Mouse (Mus musculus) left cerebral cortex, postnatal 14 days (tissue): ENCODE measurements around the gene Elfn2. TPM values are rescaled to one million over a fixed set of nuclear protein-coding genes. Genes with fewer than 3 reads are reported as not detected.

Experiments used
- DNase-seq, 2 experiments: peaks; one replicate each; pipeline ENCODE4 v3.0.0; 2021 to 2022; ENCODE audit warnings: low spot score in 2 of 2, mixed read lengths in 1 of 2
- intact Hi-C: fragments of 180-260 bp; cut with DNase I; formaldehyde crosslinking; loops from one replicate; pipeline ENCODE4 v1.15.1; 2025
- total RNA-seq, 2 experiments: library from RNA; stranded (reverse); gene quantifications; 2 replicates each; pipeline ENCODE4 v1.2.3; 2021

Gene Elfn2
- total RNA-seq, 2 experiments from 2014 or later = 117 to 127 TPM

DNA sequence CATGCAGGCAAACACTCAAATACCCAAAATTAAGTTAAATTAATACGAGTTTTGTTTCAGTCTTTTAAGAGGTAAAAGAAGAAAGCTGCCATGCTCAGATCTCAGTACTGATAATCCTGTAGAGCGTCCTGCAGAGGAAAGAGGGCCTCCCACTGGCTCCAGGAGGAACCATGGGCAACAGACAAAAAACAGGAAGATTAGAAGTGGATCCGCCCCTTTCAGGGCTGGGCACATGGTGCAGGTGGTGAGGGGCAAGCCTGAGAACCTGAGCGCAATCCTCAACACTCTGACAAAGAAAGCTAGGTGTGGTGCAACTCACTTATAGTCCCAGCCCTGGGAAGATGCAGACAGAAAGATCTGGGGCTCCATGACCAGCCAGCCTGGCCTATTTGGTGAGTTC is 13.3 kb upstream of the Elfn2 start:
- DNase-seq = no peak
- intact Hi-C loops = no loop called here

DNA sequence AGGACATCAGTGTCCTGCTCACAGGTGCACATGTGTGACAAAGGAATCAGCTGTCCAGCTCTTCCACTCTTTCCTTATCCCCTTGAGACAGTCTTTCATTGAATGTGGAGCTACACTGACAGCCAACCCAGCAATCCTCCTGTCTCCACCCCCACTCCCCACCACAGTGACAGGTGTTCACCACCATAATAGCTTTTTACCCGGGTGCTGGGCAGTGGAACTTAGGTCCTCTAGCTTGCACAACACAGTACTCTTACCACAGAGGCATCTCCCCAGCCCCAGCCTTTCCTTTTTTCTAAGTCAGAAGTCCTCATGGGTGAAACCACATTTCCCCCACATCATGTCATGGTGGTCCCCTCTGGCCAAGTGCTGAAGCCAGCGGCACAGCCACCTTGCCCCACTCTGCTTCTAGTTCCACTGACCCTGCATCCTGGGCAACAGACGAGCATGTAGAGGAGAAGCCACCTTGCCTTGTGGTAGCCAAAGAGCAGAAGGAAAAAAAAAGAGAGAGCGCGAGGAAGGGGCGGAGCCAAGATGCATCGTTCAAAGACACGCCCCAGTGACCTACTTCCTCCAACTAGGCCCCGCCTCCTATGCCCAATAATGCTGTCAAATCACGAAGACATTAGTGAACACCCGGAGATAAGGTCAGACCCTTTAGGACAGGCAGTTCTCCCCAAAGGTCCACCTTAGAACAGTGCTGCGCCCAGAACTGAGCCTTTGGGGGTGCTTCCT is 11.9 kb upstream of the Elfn2 start:
- intact Hi-C loops = no loop called here
- no peak for DNase-seq

DNA sequence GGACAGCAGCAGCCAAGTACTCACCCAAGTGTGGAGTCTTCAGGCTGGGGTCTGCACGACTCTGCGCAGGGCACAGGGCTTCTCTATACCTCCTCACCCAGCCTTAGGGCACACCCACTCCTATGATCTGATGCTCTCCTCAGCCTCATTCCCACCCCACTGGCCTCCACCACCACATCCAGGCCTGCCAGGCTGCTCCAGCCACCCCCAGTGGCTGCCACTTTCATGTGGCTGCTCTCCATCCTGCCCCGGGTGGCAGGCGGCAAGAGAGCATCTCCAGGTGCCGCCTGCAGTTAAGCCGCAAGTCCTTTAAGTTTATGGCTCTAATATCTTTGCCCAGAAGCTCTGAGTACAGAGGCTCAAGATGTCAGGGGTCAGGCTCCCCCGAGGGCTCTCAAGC is 8.1 kb upstream of the Elfn2 start:
- intact Hi-C loops = no loop called here
- no peak for DNase-seq

DNA sequence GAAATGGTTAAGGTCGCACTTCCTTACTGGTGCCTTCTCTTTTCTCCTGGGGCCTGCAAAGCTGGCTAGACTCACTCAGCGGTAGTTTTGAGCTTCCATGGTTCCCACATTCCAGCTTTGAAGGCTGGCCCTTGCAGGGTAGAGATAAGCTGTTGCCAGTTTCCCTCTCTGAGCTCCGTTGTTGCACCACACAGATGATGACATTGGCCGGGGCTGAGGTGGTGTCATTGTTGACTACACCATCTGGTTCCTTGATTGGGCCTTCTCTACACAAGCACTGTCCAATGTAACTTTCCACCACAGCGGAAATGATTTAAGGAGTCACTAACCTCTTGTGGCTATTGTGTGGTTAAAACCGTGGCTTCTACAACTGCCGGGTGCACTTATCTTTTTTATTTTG is 2.0 kb upstream of the Elfn2 start:
- intact Hi-C loops = loop anchor here (1.0 kb wide), 1 partner anchor 97 kb away; no protein-coding TSS in a partner anchor
- DNase-seq = no peak

DNA sequence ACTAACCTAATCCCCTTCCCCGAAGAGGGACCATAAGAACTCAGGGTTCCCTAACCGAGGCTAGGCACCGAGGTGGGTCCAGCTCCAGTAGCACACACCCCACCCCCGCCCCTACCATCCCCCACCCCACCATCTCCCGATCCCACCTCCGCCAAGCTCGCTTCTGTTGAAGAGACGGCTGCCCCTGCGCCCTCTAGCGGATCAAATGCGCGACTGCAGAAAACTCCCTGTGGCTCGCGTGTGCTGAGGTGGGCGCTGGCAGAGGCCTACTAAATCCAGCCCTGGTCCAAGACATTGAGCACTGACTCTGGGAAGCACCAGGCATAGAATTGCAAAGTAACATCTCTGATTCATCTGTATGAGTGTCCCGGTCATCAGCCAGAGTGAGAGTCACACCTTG is 1.5 kb upstream of the Elfn2 start:
- intact Hi-C loops = loop anchor here (1.0 kb wide), 1 partner anchor 97 kb away; no protein-coding TSS in a partner anchor
- peak; percentile 82 to 84 for DNase-seq

DNA sequence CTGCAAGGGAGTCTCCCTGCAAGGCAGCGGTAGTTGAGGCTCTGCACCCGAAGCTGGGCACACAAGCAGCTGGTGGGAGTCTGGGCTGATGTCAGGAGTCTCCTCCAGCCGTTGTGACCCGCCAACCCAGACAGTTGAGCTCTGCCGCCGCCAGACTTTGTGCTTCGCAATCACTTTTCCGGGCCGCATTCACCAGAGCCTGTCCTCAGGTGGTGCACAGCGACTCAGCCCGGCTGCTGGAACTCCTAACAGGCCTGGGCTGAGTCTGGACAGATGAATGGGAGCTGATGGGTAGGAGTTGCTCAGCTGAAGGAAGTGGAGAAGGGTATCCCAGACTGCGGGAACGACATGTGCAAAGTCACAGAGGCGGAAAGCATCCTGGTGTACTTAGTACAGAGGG is 845 bp upstream of the Elfn2 start:
- intact Hi-C loops = no loop called here
- peak in 1 of 2 experiments; percentile 45 for DNase-seq

DNA sequence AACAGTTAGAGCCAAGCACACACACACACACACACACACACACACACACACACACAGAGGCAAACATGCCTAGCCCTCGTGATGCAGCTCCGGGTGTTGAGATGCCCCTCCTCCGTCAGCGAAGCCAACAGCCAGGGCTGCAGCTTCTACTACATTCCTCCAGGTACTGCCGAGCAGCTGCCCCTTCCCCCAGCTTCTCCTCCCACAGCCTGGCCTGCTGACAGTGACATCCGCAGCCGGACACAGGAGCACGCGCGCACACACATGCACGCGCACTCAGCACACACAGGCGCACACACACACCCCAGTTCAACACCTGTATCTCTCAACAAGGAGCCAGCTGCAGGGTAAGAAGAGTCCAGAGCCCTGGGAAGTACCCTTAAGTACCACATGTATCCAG is 1.6 kb downstream of the Elfn2 start:
- intact Hi-C loops = no loop called here
- DNase-seq = peak; percentile 42 to 80

DNA sequence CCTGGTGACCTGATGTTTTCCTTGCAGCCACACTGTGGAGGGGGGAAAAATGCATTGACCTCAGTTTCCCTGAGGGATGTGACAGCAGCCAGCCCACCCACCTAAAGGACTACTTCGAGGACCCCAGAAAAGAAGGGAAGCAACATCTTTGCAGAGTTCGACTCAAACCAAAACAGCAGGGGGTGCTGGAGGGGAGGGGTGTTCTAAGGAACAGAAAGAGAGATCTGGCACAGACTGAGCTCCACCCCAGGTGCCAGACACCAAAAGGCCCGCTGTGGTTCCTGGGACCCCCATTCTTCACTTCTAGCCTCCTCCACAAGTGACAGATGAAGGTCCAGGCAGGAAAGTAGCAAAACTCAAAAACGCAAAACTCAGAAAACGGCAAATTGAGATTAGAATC is 2.7 kb downstream of the Elfn2 start:
- no peak for DNase-seq

DNA sequence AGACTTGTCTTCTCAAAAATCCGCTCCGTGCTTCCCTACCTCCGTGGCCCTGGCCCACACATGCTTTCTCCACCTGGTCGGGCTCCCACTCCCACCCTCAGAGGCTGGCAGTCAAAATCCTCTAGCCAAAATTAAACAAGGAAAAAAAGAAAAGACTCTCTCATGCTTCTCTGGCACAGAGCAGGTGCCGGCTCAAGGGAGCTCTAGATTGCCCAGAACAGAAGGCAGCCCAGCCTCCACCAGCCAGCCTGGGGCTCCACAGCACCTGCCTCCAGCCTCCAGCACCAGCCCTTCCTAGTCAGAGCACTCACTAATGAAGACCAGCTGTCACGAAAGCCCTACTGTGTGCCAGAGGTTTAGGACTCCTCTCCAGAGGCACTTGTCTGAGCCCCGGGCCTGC is 4.8 kb downstream of the Elfn2 start:
- intact Hi-C loops = loop anchor here (5.0 kb wide), 1 partner anchor 41 kb away; no protein-coding TSS in a partner anchor
- peak in 1 of 2 experiments; percentile 35 for DNase-seq

More for the DNA sequence above, 2.7 kb downstream of the Elfn2 start:
- intact Hi-C loops = no loop called here

DNA sequence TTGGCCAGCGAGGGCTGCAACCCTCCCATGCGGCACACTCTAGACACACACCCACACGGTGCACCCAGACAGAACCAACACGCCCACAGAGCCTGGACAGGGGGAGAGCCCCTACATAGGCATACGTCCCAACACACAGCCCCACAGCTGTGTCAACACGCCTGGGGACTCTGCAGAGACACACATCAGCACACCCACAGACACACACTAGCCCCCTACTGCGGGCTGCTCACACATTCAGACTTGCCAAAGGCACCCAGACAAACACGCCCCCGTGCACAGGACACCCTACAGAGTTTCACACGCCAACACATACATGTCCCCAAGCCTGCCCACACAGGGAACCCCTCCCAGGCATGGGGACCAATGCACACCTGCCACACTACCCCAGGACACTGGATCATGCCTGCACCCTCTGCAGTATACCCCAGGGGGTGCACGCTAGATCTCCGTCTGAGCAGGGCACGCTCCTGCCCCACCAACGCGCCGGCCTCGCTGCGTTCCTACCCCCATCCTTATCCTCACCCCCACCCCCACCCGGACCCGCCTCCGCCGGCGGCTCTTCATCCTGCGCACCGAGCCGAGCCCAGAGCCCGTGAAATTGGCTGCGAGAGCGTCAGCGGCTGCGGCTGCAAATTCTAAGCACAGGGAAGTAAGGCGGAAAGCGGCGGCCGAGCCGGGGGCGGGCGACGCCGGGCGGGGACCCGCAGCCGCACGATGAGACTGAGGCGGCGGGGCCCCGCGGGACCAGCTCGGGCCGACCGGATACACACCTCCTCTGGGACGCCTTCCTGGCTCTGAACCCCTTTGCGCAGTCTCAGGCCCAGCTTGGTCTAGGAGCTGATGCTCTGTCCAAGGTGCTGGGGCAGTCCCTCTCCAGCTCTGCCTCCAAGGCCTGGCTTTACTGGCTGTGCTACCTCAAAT is 6.0 kb downstream of the Elfn2 start:
- intact Hi-C loops = loop anchor here (5.0 kb wide), 1 partner anchor 40 kb away; no protein-coding TSS in a partner anchor
- peak; percentile 72 to 89 for DNase-seq

DNA sequence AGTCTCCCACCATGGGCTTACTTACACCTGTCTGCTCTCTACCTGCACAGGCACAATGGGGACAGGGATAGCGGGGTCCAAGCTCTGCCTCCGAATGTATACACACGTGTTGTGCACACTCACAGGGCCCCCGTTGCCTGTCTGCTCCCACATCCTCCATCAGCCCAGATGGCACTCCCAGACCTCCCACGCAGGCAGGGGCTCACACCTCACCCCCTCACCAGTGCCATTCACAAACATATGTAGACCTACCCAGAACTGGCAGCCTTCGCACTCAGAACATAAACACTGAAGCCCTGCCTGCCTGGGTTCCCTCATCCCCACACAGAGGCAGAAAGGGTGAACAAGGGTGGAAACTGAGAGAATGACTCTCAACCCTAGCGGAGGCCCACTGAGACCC is 6.6 kb downstream of the Elfn2 start:
- DNase-seq = peak; percentile 76 to 80
- intact Hi-C loops = loop anchor here (5.0 kb wide), 1 partner anchor 40 kb away; no protein-coding TSS in a partner anchor

DNA sequence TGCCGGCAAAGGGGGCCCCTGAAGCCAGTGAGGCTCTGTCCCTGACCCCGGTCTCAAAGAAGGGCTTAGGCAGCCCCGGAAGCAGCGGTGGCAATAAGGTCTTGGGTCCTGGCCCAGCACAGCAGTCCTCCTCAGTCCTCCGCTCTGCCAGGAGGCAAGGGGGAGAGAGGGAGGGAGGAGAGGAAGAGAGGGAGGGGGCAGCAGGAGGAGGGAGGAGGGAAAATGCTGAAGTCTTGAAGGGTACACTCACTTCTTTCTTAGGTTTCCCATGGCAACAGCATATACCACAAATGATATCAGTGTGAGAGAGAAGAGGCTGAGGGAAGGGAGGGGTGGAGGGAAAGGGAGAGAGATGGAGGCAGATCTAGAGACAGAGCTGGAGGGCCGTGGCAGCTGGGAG is 7.9 kb downstream of the Elfn2 start:
- intact Hi-C loops = loop anchor here (5.0 kb wide), 1 partner anchor 38 kb away; no protein-coding TSS in a partner anchor
- peak; percentile 66 to 84 for DNase-seq

DNA sequence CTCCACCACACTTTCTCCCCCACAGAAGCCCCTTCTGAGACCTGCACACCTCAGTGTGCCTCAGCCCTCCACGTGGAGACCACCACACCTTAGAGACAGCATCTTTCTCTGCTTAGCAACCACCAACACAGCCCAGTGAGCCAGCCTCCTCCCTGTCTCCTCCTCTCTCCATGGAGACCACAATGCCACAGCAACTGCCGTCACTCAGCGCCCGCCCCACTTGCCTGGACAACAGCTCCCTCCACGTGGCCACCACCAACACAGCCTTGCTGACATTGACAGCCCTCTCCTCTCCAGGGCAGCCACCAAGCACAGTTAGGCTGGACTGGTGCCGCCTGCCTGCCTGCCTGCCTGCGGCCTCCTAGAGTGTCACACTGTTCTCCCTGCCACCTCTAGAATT is 8.8 kb downstream of the Elfn2 start:
- intact Hi-C loops = loop anchor here (5.0 kb wide), 1 partner anchor 37 kb away; no protein-coding TSS in a partner anchor
- DNase-seq = peak; percentile 80 to 92

DNA sequence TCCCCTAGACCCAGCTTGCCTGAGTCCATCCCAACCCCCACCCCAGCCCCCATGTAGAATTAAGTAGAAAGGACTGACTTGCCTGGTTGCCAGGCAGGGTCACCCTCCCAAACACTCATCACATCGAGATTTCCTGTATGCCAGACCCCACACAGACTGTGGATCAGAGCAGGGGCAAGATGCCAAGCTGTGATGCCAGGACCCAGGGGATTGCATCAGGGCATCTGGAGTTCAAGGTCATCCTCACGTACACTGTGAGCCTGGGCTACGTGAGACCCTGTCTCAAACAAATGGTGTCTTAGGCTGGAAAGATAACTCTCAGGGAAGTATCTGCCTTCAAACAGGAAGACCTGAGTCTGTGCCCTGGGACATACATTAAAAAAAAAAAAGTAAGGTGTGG is 11.9 kb downstream of the Elfn2 start:
- intact Hi-C loops = no loop called here
- DNase-seq = no peak

DNA sequence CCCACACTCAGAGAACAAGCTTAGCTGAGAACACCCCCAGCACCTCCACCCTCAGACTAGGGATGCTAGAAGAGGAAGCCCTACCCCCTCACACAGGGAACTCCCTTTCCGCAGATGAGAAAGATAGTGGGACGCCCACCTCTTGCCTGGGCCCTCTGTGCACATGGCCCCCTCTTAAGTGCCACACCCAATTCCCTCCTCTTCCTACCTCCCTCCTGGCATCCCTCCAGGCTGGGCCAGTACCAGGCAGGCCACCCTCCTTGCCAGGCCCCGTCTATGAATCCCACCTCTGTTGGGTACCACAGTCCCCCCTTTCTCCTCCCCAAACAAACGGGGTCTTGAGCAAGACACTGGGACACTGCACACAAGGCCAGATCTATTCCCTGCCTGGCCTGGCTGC is 13.7 kb downstream of the Elfn2 start:
- peak; percentile 58 to 66 for DNase-seq
- intact Hi-C loops = no loop called here

DNA sequence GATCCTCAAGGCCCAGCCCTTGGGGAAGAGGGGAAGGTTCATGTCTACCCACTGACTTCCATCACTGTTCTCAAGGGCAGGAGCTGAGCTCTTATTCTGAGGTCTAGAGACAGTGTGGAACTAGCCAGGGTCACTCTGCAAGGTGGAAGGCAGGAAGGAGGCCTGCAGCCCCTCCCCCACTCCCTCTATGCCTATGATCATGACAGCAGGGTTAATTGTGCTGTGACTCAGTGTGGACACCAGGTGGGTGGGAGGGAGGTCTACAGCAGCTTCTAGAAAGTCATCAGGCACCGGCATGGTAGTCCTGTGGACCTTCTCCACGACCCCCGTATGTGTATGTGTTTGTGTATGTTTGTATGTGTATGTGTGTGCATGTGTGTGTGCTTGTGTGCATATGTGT is 14.6 kb downstream of the Elfn2 start:
- intact Hi-C loops = no loop called here
- DNase-seq = no peak

DNA sequence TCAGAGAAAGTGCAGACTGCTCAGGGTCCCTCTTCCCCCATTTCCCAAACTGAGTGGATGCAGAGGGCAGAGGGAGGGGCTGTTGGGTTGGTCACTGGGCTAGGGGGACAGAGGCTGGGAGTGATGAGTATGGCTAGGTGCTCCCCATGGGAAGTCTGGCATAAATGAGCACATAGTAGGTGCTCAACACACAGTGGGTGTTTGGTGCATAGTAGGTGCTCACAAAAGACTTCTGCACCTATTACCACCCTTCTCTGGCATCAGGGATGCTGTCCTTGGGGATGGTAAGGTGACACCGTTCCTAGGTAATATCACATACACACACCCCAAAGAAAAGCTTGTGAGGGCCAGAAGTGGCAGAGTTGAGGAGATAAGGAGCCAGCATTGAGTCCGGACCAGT is 18.2 kb downstream of the Elfn2 start:
- no peak for DNase-seq
- intact Hi-C loops = no loop called here

DNA sequence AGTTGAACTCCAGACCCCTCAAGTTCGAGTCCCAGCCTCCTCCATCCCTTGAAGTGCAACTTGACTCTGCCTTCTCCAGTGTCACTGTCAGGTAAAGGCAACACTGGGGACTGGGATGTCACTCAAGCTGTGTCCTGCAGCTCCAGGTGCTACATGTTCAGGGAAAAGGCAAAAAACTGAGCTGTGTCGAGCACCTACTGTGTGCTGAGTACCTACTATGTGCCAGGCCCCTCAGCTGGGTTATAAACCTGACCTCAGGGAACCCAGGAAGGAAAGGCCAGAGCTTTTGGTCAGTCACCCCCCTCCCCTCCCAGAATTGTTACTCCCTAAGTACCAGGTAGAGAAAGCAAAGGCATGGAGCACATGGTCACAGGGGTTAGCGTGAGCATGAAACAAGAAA is 19.1 kb downstream of the Elfn2 start:
- DNase-seq = no peak

DNA sequence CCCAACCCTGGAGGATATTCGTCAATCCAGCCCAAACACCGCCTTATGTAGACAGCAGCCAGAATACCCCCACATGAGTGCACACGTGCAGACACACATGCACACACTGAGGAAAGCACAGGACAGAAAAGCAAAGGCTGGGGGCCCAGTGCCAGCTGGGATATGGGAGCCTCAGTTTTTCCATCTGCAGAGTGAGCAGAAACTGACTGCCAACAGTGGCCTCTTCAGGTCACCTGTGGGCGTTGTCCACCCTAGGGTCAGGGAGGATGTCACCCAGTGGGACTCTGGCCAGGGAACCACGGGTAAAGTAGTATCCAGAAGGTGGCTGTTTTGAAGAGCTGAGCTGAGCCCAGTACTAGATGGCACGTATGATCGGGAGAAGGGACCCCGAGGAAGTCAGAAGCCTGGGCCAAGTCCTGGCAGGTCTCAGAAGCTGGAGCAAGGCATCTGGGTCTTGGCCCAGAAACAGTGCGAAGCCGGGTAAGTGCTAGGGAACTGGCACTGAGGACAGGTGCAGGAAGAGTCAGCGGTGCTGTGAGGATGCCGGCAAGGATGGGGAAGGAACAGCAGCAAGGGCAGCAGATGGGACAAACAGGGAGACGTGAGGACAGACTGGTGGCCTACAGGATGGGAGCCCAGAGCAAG is 20.0 kb downstream of the Elfn2 start:
- DNase-seq = peak in 1 of 2 experiments; percentile 74
- intact Hi-C loops = no loop called here

More for the DNA sequence above, 19.1 kb downstream of the Elfn2 start:
- intact Hi-C loops = no loop called here

DNA sequence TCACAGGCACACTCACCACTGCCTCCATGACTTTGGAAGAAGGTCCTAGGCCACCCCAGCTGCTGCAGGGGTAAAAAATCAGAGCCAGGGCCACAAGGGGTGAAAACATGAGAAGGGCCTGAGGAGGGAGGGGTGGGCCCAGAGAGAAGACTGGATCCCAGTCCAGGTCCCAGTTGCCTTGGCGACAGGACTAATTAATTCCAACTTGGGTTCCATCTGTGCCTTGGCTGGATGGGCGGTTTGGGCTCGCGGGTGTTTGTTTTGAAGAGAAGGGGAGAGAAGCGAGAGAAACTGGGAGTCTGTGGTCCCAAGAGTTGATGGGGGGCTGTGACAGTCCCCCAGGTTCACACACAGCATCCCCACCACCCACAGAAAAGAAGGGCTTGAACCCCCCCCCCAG is 20.5 kb downstream of the Elfn2 start:
- peak; percentile 68 to 75 for DNase-seq
- intact Hi-C loops = no loop called here
